Mouse (Mus musculus): Measurements from ENCODE around the gene Myof.

- no peak for TF ChIP-seq CTCF (IDR thresholded peaks at IDR 0.05; ENCODE audit: borderline replicate concordance, insufficient read depth, low read length)
- no peak for TF ChIP-seq POLR2A (IDR thresholded peaks at IDR 0.05; ENCODE audit: low read depth, low read length)
Observed at GRCm38 (mm10) chr19:38085841-38086240, 42.5 kb upstream of the Myof start.

All from embryonic fibroblast, embryonic 13.5 days (primary cell).